In the genomic region with DNA sequence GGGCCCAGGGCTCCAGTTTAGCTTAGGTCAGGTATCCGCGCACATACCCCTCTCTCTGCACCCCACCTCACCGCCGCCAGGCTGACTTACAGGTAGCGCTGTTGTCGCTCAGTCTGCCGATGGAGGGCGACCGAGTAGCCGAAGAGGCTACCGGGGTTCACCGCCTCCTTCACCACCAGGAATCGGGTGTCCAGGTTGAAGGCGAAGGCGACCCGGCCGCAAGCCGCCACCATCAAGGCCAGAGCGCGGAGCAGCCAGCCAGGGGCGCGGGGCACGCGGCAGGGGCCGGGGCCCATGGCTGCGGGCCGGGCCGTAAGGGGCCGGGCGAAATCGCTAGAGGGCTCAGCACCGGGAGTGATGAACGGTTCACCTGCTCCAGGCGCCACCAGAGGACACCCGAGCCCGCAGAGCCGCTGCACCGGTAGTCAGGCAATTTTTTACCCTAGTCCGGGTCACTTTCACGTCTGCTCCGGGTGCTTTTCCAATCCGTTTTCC, we compare ENCODE assay signal across 8 mouse cellular contexts. TPM values are rescaled to one million over a fixed set of nuclear protein-coding genes. Genes with fewer than 3 reads are reported as not detected.
DNase-seq lines count a peak whose midpoint lies in the region; TF ChIP-seq lines count a peak whose summit lies in the region.

No protein-coding gene starts in this region.

- peaks cover 21% of the 10 kb centered on the region for H3K4me1 ChIP-seq in testis, adult 2 months (ENCODE audit: control insufficient read depth, insufficient read depth, low read length)
- peaks cover 32% of the 10 kb centered on the region for H3K4me1 ChIP-seq in kidney, adult 2 months (ENCODE audit: control insufficient read depth, insufficient read depth, low read length)
- H3K4me1 ChIP-seq in liver, adult 2 months (ENCODE audit: control insufficient read depth, insufficient read depth, low read length) = peaks cover 6% of the 10 kb centered on the region; the same call in 1 of the 2 replicates

- H3K9ac ChIP-seq in liver, adult 2 months (ENCODE audit: low read depth, low read length) = peak overlapping the region; percentile 66

- H3K36me3 ChIP-seq in testis, adult 2 months (ENCODE audit: control insufficient read depth, insufficient read depth, low read length) = no peaks in the 10 kb centered on the region
- no peaks in the 10 kb centered on the region for H3K36me3 ChIP-seq in kidney, adult 2 months (ENCODE audit: control insufficient read depth, insufficient read depth, low read length)
- H3K36me3 ChIP-seq in liver, adult 2 months (ENCODE audit: control insufficient read depth, insufficient read depth, low read length) = no peaks in the 10 kb centered on the region
- no peaks in the 10 kb centered on the region for H3K36me3 ChIP-seq in myocyte (ENCODE audit: control insufficient read depth, insufficient read depth)

- peak overlapping the region; percentile 80 for H3K4me3 ChIP-seq in testis, adult 2 months (ENCODE audit: control insufficient read depth, low read depth, low read length)
- peak overlapping the region; percentile 84 for H3K4me3 ChIP-seq in kidney, adult 2 months (ENCODE audit: insufficient read depth, low read depth, low read length)
- H3K4me3 ChIP-seq in liver, adult 2 months (ENCODE audit: insufficient read depth, low read depth, low read length) = peak overlapping the region; percentile 64
- H3K4me3 ChIP-seq in myocyte = peak overlapping the region; percentile 43

- peak; percentile 11; the same call in 1 of the 2 replicates for TF ChIP-seq CTCF in testis, adult 2 months (IDR thresholded peaks at IDR 0.05; ENCODE audit: control insufficient read depth, insufficient read depth, insufficient replicate concordance, low read depth, low read length)
- peak; percentile 60 for TF ChIP-seq CTCF in kidney, adult 2 months (conservative IDR thresholded peaks at IDR 0.05; ENCODE audit: insufficient read depth, insufficient read length, low read depth, low read length)
- TF ChIP-seq CTCF in liver, adult 2 months (IDR thresholded peaks at IDR 0.05; ENCODE audit: low read depth, low read length) = peak; percentile 73

- TF ChIP-seq POLR2A in testis, adult 2 months (IDR thresholded peaks at IDR 0.05; ENCODE audit: control insufficient read depth, low read depth, low read length) = no peak
- TF ChIP-seq POLR2A in kidney, adult 2 months (IDR thresholded peaks at IDR 0.05; ENCODE audit: low read depth, low read length) = no peak
- no peak for TF ChIP-seq POLR2A in liver, adult 2 months (IDR thresholded peaks at IDR 0.05; ENCODE audit: extremely low read depth, insufficient read depth, low read length)
- no peak for TF ChIP-seq POLR2A in myocyte (IDR thresholded peaks at IDR 0.05; ENCODE audit: insufficient read length, low read depth)

- peaks cover 4% of the 10 kb centered on the region; the same call in 1 of the 2 replicates for H3K27me3 ChIP-seq in testis, adult 2 months (ENCODE audit: control insufficient read depth, insufficient read depth, low read length)
- H3K27me3 ChIP-seq in kidney, adult 2 months (replicated peaks; ENCODE audit: control insufficient read depth, insufficient read depth, low read length) = no peaks in the 10 kb centered on the region
- H3K27me3 ChIP-seq in liver, adult 2 months (ENCODE audit: control insufficient read depth, insufficient read depth, low read length) = no peaks in the 10 kb centered on the region
- no peaks in the 10 kb centered on the region for H3K27me3 ChIP-seq in myocyte (ENCODE audit: control insufficient read depth, insufficient read depth, insufficient read length)

- peak overlapping the region; percentile 80 for H3K4me2 ChIP-seq in myocyte (ENCODE audit: low read depth)

- no peaks in the 10 kb centered on the region for H3K79me2 ChIP-seq in liver, adult 2 months (ENCODE audit: control insufficient read depth, insufficient read depth, low read length)
- H3K79me2 ChIP-seq in myocyte (ENCODE audit: control insufficient read depth, insufficient read depth) = no peaks in the 10 kb centered on the region

- no peak overlapping the region for H3K27ac ChIP-seq in testis, adult 2 months (ENCODE audit: control insufficient read depth, insufficient read depth, low read depth, low read length)
- H3K27ac ChIP-seq in kidney, adult 2 months (ENCODE audit: insufficient read depth, low read depth, low read length) = peak overlapping the region; percentile 94
- H3K27ac ChIP-seq in liver, adult 2 months (replicated peaks; ENCODE audit: insufficient read depth, low read depth, low read length) = peak overlapping the region; percentile 62

- H3ac ChIP-seq in myocyte (ENCODE audit: control insufficient read depth, insufficient read length) = peak overlapping the region; percentile 11

- DNase-seq in testis, postnatal 14 days (ENCODE audit: low spot score) = no peak
- peak; percentile 88 to 89 for DNase-seq in cerebellum, postnatal 25 days
- peak; percentile 30 for DNase-seq in gastrocnemius, postnatal 25 days
- peak; percentile 76 for DNase-seq in kidney, adult 2 months
- peak; percentile 39 for DNase-seq in liver, adult 2 months (ENCODE audit: extremely low read depth, low read depth, low spot score)
- DNase-seq in testis, postnatal 10 days (ENCODE audit: low spot score) = peak; percentile 63

- WGBS in kidney, adult 2 months = under 1% methylated on average over 42 of the region's 42 CpGs
- WGBS in liver, adult 2 months = 1% methylated on average over 42 of the region's 42 CpGs

TF ChIP-seq in myocyte, 11 proteins besides CTCF, POLR2A, EP300 and RAD21:
- TF ChIP-seq MYOG (IDR thresholded peaks at IDR 0.05; ENCODE audit: control insufficient read depth in 1 of 3, insufficient read depth in 1 of 3, insufficient read length in 2 of 3, low read depth in 2 of 3) (peak in 1 of 3 experiments; percentile 2), SRF (IDR thresholded peaks at IDR 0.05; ENCODE audit: control insufficient read depth, insufficient read length, low read depth) (no peak), TCF3 (IDR thresholded peaks at IDR 0.05; ENCODE audit: insufficient read length, low read depth) (no peak), MYOD1 (IDR thresholded peaks at IDR 0.05; ENCODE audit: control insufficient read depth in 1 of 3, insufficient read length in 2 of 3, low read depth in 2 of 3) (no peak), TCF12 (IDR thresholded peaks at IDR 0.05; ENCODE audit: insufficient read depth, poor library complexity, severe bottlenecking) (no peak), REST (IDR thresholded peaks at IDR 0.05; ENCODE audit: insufficient read depth, insufficient read length) (no peak), E2F4 (IDR thresholded peaks at IDR 0.05; ENCODE audit: insufficient read depth) (no peak)
TF ChIP-seq in myocyte: peak in this region for 1.

RNA-seq across cellular contexts. Expression of a gene that starts 0.5 kb away (rescaled TPM):
- polyA plus RNA-seq in testis, adult 2 months (2012; rRNA removed) = 1.5 and 2.2 TPM in 2 replicates
- 1 to 10 TPM; 2.9 to 5.4 TPM for total RNA-seq in gastrocnemius, postnatal 25 days (2021)
- 48.2 and 55.4 TPM in 2 replicates for polyA plus RNA-seq in kidney, adult 2 months (2012; rRNA removed)
- 2.6 and 4.9 TPM in 2 replicates for total RNA-seq in liver, adult 2 months (2014; rRNA removed)
- polyA plus RNA-seq in liver, adult 2 months (2012; rRNA removed) = 5.7 and 10.0 TPM in 2 replicates
- 19.9 TPM for polyA plus RNA-seq in myocyte (2012; fragmentation: generic; extraction: Trizol)

RNA-seq across cellular contexts. Expression of a gene that starts 34.9 kb away (rescaled TPM):
- polyA plus RNA-seq in testis, adult 2 months (2012; rRNA removed) = 220 and 229 TPM in 2 replicates
- total RNA-seq in gastrocnemius, postnatal 25 days (2021) = 100 to 1,000 TPM; 351 to 396 TPM
- 430 and 469 TPM in 2 replicates for polyA plus RNA-seq in kidney, adult 2 months (2012; rRNA removed)
- 17.7 and 30.9 TPM in 2 replicates for total RNA-seq in liver, adult 2 months (2014; rRNA removed)
- 101 and 125 TPM in 2 replicates for polyA plus RNA-seq in liver, adult 2 months (2012; rRNA removed)
- polyA plus RNA-seq in myocyte (2012; fragmentation: generic; extraction: Trizol) = 33.3 TPM

RNA-seq across cellular contexts. Expression of a gene that starts 43.8 kb away (rescaled TPM):
- polyA plus RNA-seq in testis, adult 2 months (2012; rRNA removed) = 0.04 TPM in 2 replicates
- not detected for total RNA-seq in gastrocnemius, postnatal 25 days (2021)
- 0.05 and 0.10 TPM in 2 replicates for polyA plus RNA-seq in kidney, adult 2 months (2012; rRNA removed)
- not detected in 2 replicates for total RNA-seq in liver, adult 2 months (2014; rRNA removed)
- polyA plus RNA-seq in liver, adult 2 months (2012; rRNA removed) = not detected in 2 replicates
- polyA plus RNA-seq in myocyte (2012; fragmentation: generic; extraction: Trizol) = 6.3 TPM

Comparison
In these comparisons a context has a peak if more than half of its experiments do, and no peak if none do; other contexts are left out.
1. CTCF ChIP-seq: peak in every context shown above with its lines; median percentile 73 in liver, adult 2 months; 60 in kidney, adult 2 months; 11 in testis, adult 2 months.